Mouse (Mus musculus) liver, embryonic 14 days (tissue): ENCODE measurements around the gene B830017H08Rik. TPM values are rescaled to one million over a fixed set of nuclear protein-coding genes. Genes with fewer than 3 reads are reported as not detected.

ENCODE experiments used
- polyA plus RNA-seq: library from polyadenylated mRNA; depleted of rRNA; stranded (reverse); fragments of >200 nt; gene quantifications from 2 replicates; pipeline ENCODE4 v1.2.3, GENCODE M21; 2012; rRNA removed

B830017H08Rik gene
- polyA plus RNA-seq, result not detected in 2 replicates

DNA sequence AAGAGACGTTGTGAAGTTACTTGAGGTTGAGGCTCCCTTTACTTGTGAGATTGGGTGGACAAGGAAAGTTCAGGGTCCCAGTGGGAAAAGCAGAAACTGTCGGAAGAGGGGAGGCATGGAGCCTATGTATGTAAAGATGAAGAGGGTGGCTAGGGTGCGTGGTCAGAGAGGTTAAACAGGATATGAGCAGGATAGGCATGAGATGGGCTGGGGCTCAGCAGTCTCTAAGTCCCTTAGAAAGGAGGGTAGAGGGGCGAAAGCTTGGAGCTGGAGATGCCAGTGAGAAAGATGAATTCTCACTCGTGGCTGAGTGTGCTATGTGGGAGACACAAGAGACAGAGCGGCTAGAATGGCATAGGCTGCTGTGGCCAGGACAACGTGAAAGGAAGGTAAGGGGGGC lies at the start of gene B830017H08Rik:
TSS of gene B830017H08Rik (plus strand) at position 301 of the 400 bp plus-strand sequence.

DNA sequence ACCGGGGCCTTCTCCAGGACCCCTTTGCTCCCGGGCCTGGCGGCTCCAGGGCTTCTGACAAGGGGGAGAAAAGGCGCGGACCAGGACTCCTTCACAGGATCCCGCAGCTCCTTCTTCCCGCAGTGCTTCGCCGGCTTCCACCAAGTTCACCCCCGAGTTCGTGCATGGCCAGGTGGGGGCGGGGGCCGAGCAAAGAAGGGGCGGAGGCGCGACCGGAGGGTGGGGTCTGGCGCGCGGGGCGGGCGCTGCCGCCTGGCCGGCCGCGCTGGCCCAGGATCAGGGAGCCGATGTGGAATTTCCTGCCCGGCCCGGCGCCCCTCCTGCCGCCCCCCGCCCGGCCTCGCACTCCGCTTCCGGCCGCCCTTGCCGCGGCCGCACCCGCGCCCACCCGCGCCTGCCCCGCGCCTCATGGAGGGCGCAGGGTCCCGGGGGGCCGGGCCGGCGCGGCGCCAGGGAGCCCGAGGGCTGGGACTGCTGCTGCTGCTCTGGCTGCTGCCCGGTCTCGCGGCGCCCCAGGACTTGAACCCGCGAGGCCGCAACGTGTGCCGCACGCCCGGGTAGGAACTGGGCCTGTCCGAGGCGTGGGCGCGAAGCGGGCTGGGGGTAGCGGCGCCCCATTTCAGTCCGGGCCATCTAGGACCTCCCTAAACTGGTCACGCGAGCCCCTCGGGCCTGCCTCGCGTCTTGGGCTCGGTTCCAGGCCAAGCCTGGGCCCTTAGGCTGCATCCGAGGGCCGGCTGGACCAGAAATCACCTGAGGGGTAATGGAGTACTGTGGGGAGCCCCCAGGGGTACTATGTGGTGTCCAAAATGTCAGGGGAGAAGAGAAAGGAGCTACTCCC lies 35.7 kb upstream of the B830017H08Rik start, which contains the start of gene Scarf2:
TSS of gene Scarf2 (plus strand) at position 312 of the 841 bp plus-strand sequence.

DNA sequence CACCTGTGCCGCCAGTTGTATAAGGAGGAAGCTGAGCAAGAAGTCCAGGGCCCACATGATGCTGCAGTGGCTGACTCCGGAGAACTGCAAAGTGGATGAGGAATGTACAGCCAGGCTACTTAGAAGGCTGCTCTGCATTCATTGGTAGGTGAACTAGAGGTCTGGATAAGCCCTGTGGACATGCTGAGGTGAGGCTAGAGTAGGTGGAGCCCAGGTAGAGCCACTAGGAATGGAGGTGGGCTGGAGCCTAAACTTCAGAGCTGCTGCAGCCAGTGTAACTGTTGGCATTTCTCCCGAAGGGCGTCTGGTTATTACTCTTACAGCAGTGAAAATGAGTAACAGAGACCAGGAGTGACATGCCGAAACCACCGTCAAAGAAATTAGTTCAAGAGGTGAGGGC lies 5.1 kb downstream of the B830017H08Rik start, which contains the start of gene Car15:
TSS of gene Car15 (minus strand) at position 314 of the 400 bp plus-strand sequence.

Other genes starting within 250 kb of the B830017H08Rik start
- 0.93 and 1.2 TPM in 2 replicates for gene Slc7a4, start 249.9 kb upstream of the B830017H08Rik start, polyA plus RNA-seq
- gene Smpd4, start 213.8 kb upstream of the B830017H08Rik start, polyA plus RNA-seq, result 25.6 and 30.4 TPM in 2 replicates
- gene Ccdc74a, start 186.7 kb upstream of the B830017H08Rik start, polyA plus RNA-seq, result 1.7 and 2.2 TPM in 2 replicates
- gene Med15, start 100.2 kb upstream of the B830017H08Rik start, polyA plus RNA-seq, result 15.1 and 18.3 TPM in 2 replicates
- gene Klhl22, start 73.5 kb upstream of the B830017H08Rik start, polyA plus RNA-seq, result 11.3 and 11.4 TPM in 2 replicates
- gene Scarf2, start 35.8 kb upstream of the B830017H08Rik start, polyA plus RNA-seq, result 2.8 and 3.5 TPM in 2 replicates
- 0.90 and 1.5 TPM in 2 replicates for gene Car15, start 5.2 kb downstream of the B830017H08Rik start, polyA plus RNA-seq
- 0.16 and 0.27 TPM in 2 replicates for gene Gm20518, start 58.5 kb downstream of the B830017H08Rik start, polyA plus RNA-seq
- 0.01 TPM in 1 of 2 replicates, not detected in the other for gene Tssk1, start 61.1 kb downstream of the B830017H08Rik start, polyA plus RNA-seq
- 13.4 and 14.7 TPM in 2 replicates for gene Dgcr2, start 65.4 kb downstream of the B830017H08Rik start, polyA plus RNA-seq
- not detected in 2 replicates for gene Tssk2, start 65.5 kb downstream of the B830017H08Rik start, polyA plus RNA-seq
- 7.5 and 7.8 TPM in 2 replicates for gene Ess2, start 78.2 kb downstream of the B830017H08Rik start, polyA plus RNA-seq
- not detected in 2 replicates for gene Gsc2, start 81.9 kb downstream of the B830017H08Rik start, polyA plus RNA-seq
- gene Slc25a1, start 95.1 kb downstream of the B830017H08Rik start, polyA plus RNA-seq, result 31.6 and 36.1 TPM in 2 replicates
- gene Vpreb2, start 147.3 kb downstream of the B830017H08Rik start, polyA plus RNA-seq, result 0.33 and 0.36 TPM in 2 replicates
- gene Dgcr6, start 219.7 kb downstream of the B830017H08Rik start, polyA plus RNA-seq, result 12.9 TPM in 2 replicates